Mouse (Mus musculus) WW6 (cell line): Measurements from ENCODE around the gene 4931422A03Rik.

ENCODE experiments used
- DNase-seq: peaks from one replicate; pipeline ENCODE4 v3.0.0-alpha.2; 2013; ENCODE audit warnings: low read depth, low spot score

Gene 4931422A03Rik

GRCm38 (mm10) chr2:103970041-103970790 lies 57.9 kb downstream of the 4931422A03Rik start:
- no peak for DNase-seq

GRCm38 (mm10) chr2:103969437-103970040 lies 58.6 kb downstream of the 4931422A03Rik start:
- peak; percentile 77 for DNase-seq

- no peak for DNase-seq
Observed at GRCm38 (mm10) chr2:103968919-103969436, 59.2 kb downstream of the 4931422A03Rik start.

GRCm38 (mm10) chr2:103968186-103968585 lies 60.0 kb downstream of the 4931422A03Rik start:
- no peak for DNase-seq

GRCm38 (mm10) chr2:103965391-103965790 lies 62.8 kb downstream of the 4931422A03Rik start:
- DNase-seq: no peak

- DNase-seq: no peak
Observed at GRCm38 (mm10) chr2:103962349-103962748, 65.8 kb downstream of the 4931422A03Rik start.

- DNase-seq: no peak
Observed at GRCm38 (mm10) chr2:103959574-103959973, 68.6 kb downstream of the 4931422A03Rik start.

- no peak for DNase-seq
Observed at GRCm38 (mm10) chr2:103959066-103959465, 69.1 kb downstream of the 4931422A03Rik start.

GRCm38 (mm10) chr2:103958634-103959033 lies 69.5 kb downstream of the 4931422A03Rik start:
- no peak for DNase-seq

- no peak for DNase-seq
Observed at GRCm38 (mm10) chr2:103957649-103958546, 70.3 kb downstream of the 4931422A03Rik start, which contains the start of gene Lmo2. TSS of gene Lmo2 (plus strand) at chr2:103957986.

GRCm38 (mm10) chr2:103956867-103957266 lies 71.3 kb downstream of the 4931422A03Rik start:
- DNase-seq: no peak

- no peak for DNase-seq
Observed at GRCm38 (mm10) chr2:103955714-103956113, 72.4 kb downstream of the 4931422A03Rik start.

- no peak for DNase-seq
Observed at GRCm38 (mm10) chr2:103953050-103953835, 74.9 kb downstream of the 4931422A03Rik start.

- DNase-seq: no peak
Observed at GRCm38 (mm10) chr2:103947982-103948655, 80.0 kb downstream of the 4931422A03Rik start.

- no peak for DNase-seq
Observed at GRCm38 (mm10) chr2:103946892-103947291, 81.3 kb downstream of the 4931422A03Rik start.

- DNase-seq: no peak
Observed at GRCm38 (mm10) chr2:103945571-103946092, 82.5 kb downstream of the 4931422A03Rik start.

GRCm38 (mm10) chr2:103944859-103945258 lies 83.3 kb downstream of the 4931422A03Rik start:
- DNase-seq: no peak

- no peak for DNase-seq
Observed at GRCm38 (mm10) chr2:103941085-103941484, 87.1 kb downstream of the 4931422A03Rik start.

GRCm38 (mm10) chr2:103939003-103939402 lies 89.2 kb downstream of the 4931422A03Rik start:
- DNase-seq: no peak

- no peak for DNase-seq
Observed at GRCm38 (mm10) chr2:103938573-103938972, 89.6 kb downstream of the 4931422A03Rik start.
